Mouse (Mus musculus): ENCODE results near the gene Slain2.

Slain2 gene

GRCm38 (mm10) chr5:73013611-73014287 is 99.6 kb downstream of the Slain2 start:
- DNase-seq: peak; percentile 77

GRCm38 (mm10) chr5:73014745-73015144 is 100.6 kb downstream of the Slain2 start:
- no peak for DNase-seq

GRCm38 (mm10) chr5:73023801-73024200 is 109.7 kb downstream of the Slain2 start:
- DNase-seq: peak; percentile 73
